Mouse (Mus musculus): ENCODE data around the gene Pik3cd.

- TF ChIP-seq POLR2A (IDR thresholded peaks at IDR 0.05; ENCODE audit: borderline replicate concordance, extremely low read depth, low read depth, low read length): no peak
- TF ChIP-seq CTCF (IDR thresholded peaks at IDR 0.05; ENCODE audit: insufficient read depth, low read length): no peak
Measured at GRCm38 (mm10) chr4:149742011-149742530, 39.7 kb upstream of the Pik3cd start.

Data from lung, adult 2 months (tissue).